Comparison of ENCODE assay signal across 7 mouse cellular contexts in the genomic region with DNA sequence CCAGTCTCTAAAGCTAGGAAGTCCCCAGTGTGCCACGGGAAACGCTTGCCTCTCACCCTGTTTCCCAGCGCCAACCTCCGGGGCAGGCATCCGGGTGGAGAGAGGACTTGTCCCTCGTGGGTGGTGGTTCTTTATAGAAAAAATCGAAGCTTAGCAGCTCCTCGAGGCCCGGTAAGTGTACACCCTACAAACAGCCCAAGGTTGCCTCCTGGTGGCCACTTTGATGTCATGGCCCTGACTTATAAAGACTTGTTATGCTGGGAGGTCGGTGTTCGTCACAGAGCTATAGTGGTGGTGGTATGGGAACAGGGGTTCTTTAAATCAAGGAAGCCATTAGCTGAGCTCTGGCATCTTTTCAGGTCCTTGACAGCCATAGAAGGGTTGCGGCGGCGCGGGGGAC. TPM values are rescaled to one million over a fixed set of nuclear protein-coding genes. Genes with fewer than 3 reads are reported as not detected.
DNase-seq lines count a peak whose midpoint lies in the region; ATAC-seq and TF ChIP-seq lines count a peak whose summit lies in the region.

No protein-coding gene starts in this region.

- no peak overlapping the region for H3K4me3 ChIP-seq in forebrain, embryonic 14.5 days (ENCODE audit: low read depth, low read length)
- H3K4me3 ChIP-seq in hindbrain, embryonic 14.5 days (replicated peaks; ENCODE audit: low read length): no peak overlapping the region
- H3K4me3 ChIP-seq in left cerebral cortex, adult 2 months: no peak overlapping the region
- H3K4me3 ChIP-seq in midbrain, embryonic 10.5 days: no peak overlapping the region

- no peak overlapping the region for H3K9ac ChIP-seq in forebrain, embryonic 14.5 days (ENCODE audit: low read length)
- H3K9ac ChIP-seq in hindbrain, embryonic 14.5 days: no peak overlapping the region

- no peak overlapping the region for H3K27ac ChIP-seq in forebrain, embryonic 14.5 days (ENCODE audit: low read depth, low read length)
- no peak overlapping the region for H3K27ac ChIP-seq in hindbrain, embryonic 14.5 days
- H3K27ac ChIP-seq in left cerebral cortex, adult 2 months: no peak overlapping the region
- H3K27ac ChIP-seq in midbrain, embryonic 10.5 days (replicated peaks): no peak overlapping the region

- WGBS in forebrain, embryonic 14.5 days: 55% methylated on average over 15 of the region's 15 CpGs
- 50% methylated on average over 15 of the region's 15 CpGs for WGBS in hindbrain, embryonic 14.5 days
- 54% methylated on average over 15 of the region's 15 CpGs for WGBS in midbrain, embryonic 10.5 days

- H3K36me3 ChIP-seq in forebrain, embryonic 14.5 days (ENCODE audit: control insufficient read depth, insufficient read depth, low read length): 0 out of 2 replicates have a peak, but pooled peaks cover 7% of the 10 kb centered on the region
- H3K36me3 ChIP-seq in hindbrain, embryonic 14.5 days (replicated peaks; ENCODE audit: control insufficient read depth, insufficient read depth): peaks cover 6% of the 10 kb centered on the region; the same call in 1 of the 2 replicates
- peaks cover 57% of the 10 kb centered on the region for H3K36me3 ChIP-seq in midbrain, embryonic 10.5 days
- no peaks in the 10 kb centered on the region for H3K36me3 ChIP-seq in splenic B cell, adult 2 months (ENCODE audit: control insufficient read depth, insufficient read depth, low read length, poor library complexity, severe bottlenecking)

- peak; percentile 61 for TF ChIP-seq CTCF in left cerebral cortex, adult 2 months (IDR thresholded peaks at IDR 0.05)

- intact Hi-C loops in left cerebral cortex, adult 2 months (cut with DNase I): no loop called here

- no peak overlapping the region for H3K4me2 ChIP-seq in forebrain, embryonic 14.5 days (ENCODE audit: low read length)
- H3K4me2 ChIP-seq in hindbrain, embryonic 14.5 days (replicated peaks): no peak overlapping the region

- no peaks in the 10 kb centered on the region for H3K27me3 ChIP-seq in forebrain, embryonic 14.5 days (replicated peaks; ENCODE audit: control insufficient read depth, insufficient read depth, low read length)
- H3K27me3 ChIP-seq in hindbrain, embryonic 14.5 days (ENCODE audit: control insufficient read depth, insufficient read depth, low read length): no peaks in the 10 kb centered on the region
- H3K27me3 ChIP-seq in midbrain, embryonic 10.5 days (ENCODE audit: low read depth, poor library complexity, severe bottlenecking): no peaks in the 10 kb centered on the region
- H3K27me3 ChIP-seq in splenic B cell, adult 2 months (ENCODE audit: control insufficient read depth, insufficient read depth, low read length, poor library complexity, severe bottlenecking): no peaks in the 10 kb centered on the region

- no peaks in the 10 kb centered on the region for H3K4me1 ChIP-seq in forebrain, embryonic 14.5 days (ENCODE audit: control insufficient read depth, insufficient read depth, low read length)
- no peaks in the 10 kb centered on the region for H3K4me1 ChIP-seq in hindbrain, embryonic 14.5 days (replicated peaks; ENCODE audit: control insufficient read depth, insufficient read depth, low read length)
- no peaks in the 10 kb centered on the region for H3K4me1 ChIP-seq in midbrain, embryonic 10.5 days

- ATAC-seq in forebrain, embryonic 14.5 days: peak; percentile 73
- ATAC-seq in hindbrain, embryonic 14.5 days (ENCODE audit: low FRiP score): peak; percentile 48; the same call in 1 of the 2 replicates

- DNase-seq in NIH3T3 (ENCODE audit: low read depth): peak; percentile 75
- peak; percentile 28 for DNase-seq in c-Kit-positive CD71-positive TER-119-negative erythroid progenitor cells, embryonic 14.5 days (ENCODE audit: low read depth)
- peak; percentile 77 for DNase-seq in forebrain, embryonic 14.5 days (ENCODE audit: low spot score)
- peak; percentile 56 for DNase-seq in hindbrain, embryonic 14.5 days (ENCODE audit: low spot score)
- DNase-seq in left cerebral cortex, adult 2 months (ENCODE audit: extremely low spot score in 1 of 2, low spot score in 2 of 2): peak; percentile 37 to 56
- DNase-seq in midbrain, embryonic 10.5 days (ENCODE audit: low spot score): peak; percentile 35
- peak; percentile 38 for DNase-seq in splenic B cell, adult 2 months (ENCODE audit: low read depth, low spot score)

- no peaks in the 10 kb centered on the region for H3K9me3 ChIP-seq in forebrain, embryonic 14.5 days (replicated peaks; ENCODE audit: control insufficient read depth, low read length)
- no peaks in the 10 kb centered on the region for H3K9me3 ChIP-seq in hindbrain, embryonic 14.5 days (ENCODE audit: control insufficient read depth, low read length)
- no peaks in the 10 kb centered on the region for H3K9me3 ChIP-seq in midbrain, embryonic 10.5 days (replicated peaks)

RNA-seq across cellular contexts. Expression of a gene that starts 30.9 kb away (rescaled TPM):
- 0.48 and 0.90 TPM in 2 replicates for polyA plus RNA-seq in forebrain, embryonic 14.5 days (2014; fragmentation: Nextera tagmentation; extraction: Ambion mirVana)
- polyA plus RNA-seq in hindbrain, embryonic 14.5 days (2014; fragmentation: Nextera tagmentation; extraction: Ambion mirVana): 0.60 and 0.72 TPM in 2 replicates
- total RNA-seq in left cerebral cortex, adult 2 months (2021): under 1 TPM in 1 of 2 experiments, not detected in 1; 0.16 TPM
- polyA plus RNA-seq in midbrain, embryonic 10.5 days (2016; fragmentation: Nextera tagmentation; extraction: Ambion mirVana): 2.5 and 3.4 TPM in 2 replicates

RNA-seq across cellular contexts. Expression of a gene that starts 59.7 kb away (rescaled TPM):
- polyA plus RNA-seq in forebrain, embryonic 14.5 days (2014; fragmentation: Nextera tagmentation; extraction: Ambion mirVana): 141 and 157 TPM in 2 replicates
- polyA plus RNA-seq in hindbrain, embryonic 14.5 days (2014; fragmentation: Nextera tagmentation; extraction: Ambion mirVana): 192 and 215 TPM in 2 replicates
- total RNA-seq in left cerebral cortex, adult 2 months (2021): 10 to 100 TPM; 89.4 to 94.0 TPM
- polyA plus RNA-seq in midbrain, embryonic 10.5 days (2016; fragmentation: Nextera tagmentation; extraction: Ambion mirVana): 83.1 and 106 TPM in 2 replicates
